In the genomic region with DNA sequence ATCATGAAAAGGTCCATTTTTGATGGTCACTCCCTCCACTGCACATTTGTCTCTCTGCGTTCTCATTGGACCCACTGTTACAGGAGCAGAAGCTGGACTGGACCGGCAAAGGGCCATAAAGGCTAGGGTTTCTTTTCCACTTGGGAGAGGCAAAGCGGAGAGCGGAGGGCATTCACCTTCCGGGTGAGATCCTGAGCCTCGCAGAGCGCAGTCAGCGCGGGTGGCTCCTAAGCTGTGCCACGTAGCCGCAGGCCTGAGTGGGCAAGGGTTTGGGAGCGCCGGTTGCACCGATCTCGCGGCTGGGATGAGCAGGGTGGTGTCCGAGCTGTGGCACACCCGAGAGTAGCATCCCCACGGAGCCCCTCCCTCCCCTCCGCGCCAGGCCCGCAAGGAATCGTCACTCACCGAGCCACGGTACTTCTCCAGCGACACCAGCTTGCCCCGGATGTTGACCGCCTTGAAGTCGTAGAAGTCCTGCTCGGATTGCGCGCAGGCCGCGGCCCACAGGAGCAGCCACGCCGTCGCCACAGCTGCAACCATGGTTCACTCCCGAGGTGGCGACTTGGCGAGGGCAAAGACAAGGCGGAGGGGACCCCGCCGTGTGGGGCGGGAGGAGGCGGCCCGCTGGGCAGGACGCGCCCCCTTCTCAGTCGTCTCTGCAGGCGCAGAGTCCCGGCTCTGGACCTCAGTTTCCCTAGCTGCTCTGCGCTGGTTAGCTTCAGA, we compare ENCODE assay signal across 9 mouse cellular contexts. TPM values are rescaled to one million over a fixed set of nuclear protein-coding genes. Genes with fewer than 3 reads are reported as not detected.
A peak's percentile ranks its signal among the peaks of the same experiment; 100 is the strongest.
DNase-seq lines count a peak whose midpoint lies in the region; ATAC-seq and TF ChIP-seq lines count a peak whose summit lies in the region.
"Had no signal": no experiment of that assay in that cellular context is flagged by ENCODE, and none has a peak within 500 bp of the region (broad histone marks: within the 10 kb centered on the region; RNA-seq: fewer than 3 reads in every experiment).

No protein-coding gene starts in this region.

- peak; percentile 75 for DNase-seq in cerebellum, adult 11-12 months
- DNase-seq in forebrain, postnatal 0 days = peak; percentile 67
- peak; percentile 58 for DNase-seq in heart, postnatal 25 days (ENCODE audit: low spot score)
- DNase-seq in layer of hippocampus, adult 2 months (ENCODE audit: low spot score in 2 of 2) = peak; percentile 23 to 45
- DNase-seq in lung, embryonic 14.5 days = peak; percentile 73
- peak; percentile 42 for DNase-seq in ovary, adult 18-20 months (ENCODE audit: low spot score)
- DNase-seq in thymus, postnatal 0 days (ENCODE audit: low spot score) = peak; percentile 13

- peak; percentile 72 for ATAC-seq in CD4-positive, CD25-positive, alpha-beta regulatory T cell, adult 4 months
- ATAC-seq in forebrain, postnatal 0 days = peak; percentile 88
- peak; percentile 72 for ATAC-seq in lung, embryonic 14.5 days (ENCODE audit: insufficient read depth)

- peaks cover 3% of the 10 kb centered on the region; the same call in 1 of the 2 replicates for H3K36me3 ChIP-seq in forebrain, postnatal 0 days (ENCODE audit: insufficient read depth)
- H3K36me3 ChIP-seq in lung, embryonic 14.5 days (ENCODE audit: insufficient read depth) = peaks cover 11% of the 10 kb centered on the region; the same call in 1 of the 2 replicates

- H3K4me1 ChIP-seq in forebrain, postnatal 0 days (ENCODE audit: insufficient read depth) = no peaks in the 10 kb centered on the region
- H3K4me1 ChIP-seq in lung, embryonic 14.5 days (ENCODE audit: insufficient read depth) = peaks cover 14% of the 10 kb centered on the region

- no peak for TF ChIP-seq CTCF in forebrain, postnatal 0 days (IDR thresholded peaks at IDR 0.05; ENCODE audit: low read depth)
- TF ChIP-seq CTCF in layer of hippocampus, adult 2 months (conservative IDR thresholded peaks at IDR 0.05) = no peak
- no peak for TF ChIP-seq CTCF in lung, embryonic 14.5 days (IDR thresholded peaks at IDR 0.05; ENCODE audit: low read depth)

- no peaks in the 10 kb centered on the region for H3K27me3 ChIP-seq in forebrain, postnatal 0 days (ENCODE audit: insufficient read depth, low read length)
- H3K27me3 ChIP-seq in lung, embryonic 14.5 days (ENCODE audit: insufficient read depth, low read length) = no peaks in the 10 kb centered on the region

- peak overlapping the region; percentile 59 for H3K27ac ChIP-seq in forebrain, postnatal 0 days (ENCODE audit: low read depth, low read length)
- H3K27ac ChIP-seq in layer of hippocampus, adult 2 months = peak overlapping the region; percentile 91
- peak overlapping the region; percentile 89 for H3K27ac ChIP-seq in lung, embryonic 14.5 days (ENCODE audit: low read depth)

- intact Hi-C loops in heart, postnatal 25 days (cut with DNase I) = loop anchor here (2.0 to 5.0 kb wide), 3 partner anchors 17 to 51 kb away; a partner anchor contains a TSS

- no peaks in the 10 kb centered on the region for H3K9me3 ChIP-seq in forebrain, postnatal 0 days (ENCODE audit: low read length)
- no peaks in the 10 kb centered on the region for H3K9me3 ChIP-seq in lung, embryonic 14.5 days (ENCODE audit: low read depth, low read length)

- WGBS in forebrain, postnatal 0 days = 3% methylated on average over 52 of the region's 52 CpGs
- 2% methylated on average over 52 of the region's 52 CpGs for WGBS in lung, embryonic 14.5 days

- H3K4me2 ChIP-seq in forebrain, postnatal 0 days (ENCODE audit: low read depth) = peak overlapping the region; percentile 89
- H3K4me2 ChIP-seq in lung, embryonic 14.5 days = peak overlapping the region; percentile 75

- H3K9ac ChIP-seq in forebrain, postnatal 0 days = peak overlapping the region; percentile 71
- H3K9ac ChIP-seq in lung, embryonic 14.5 days = peak overlapping the region; percentile 79

- peak overlapping the region; percentile 48 for H3K4me3 ChIP-seq in forebrain, postnatal 0 days (ENCODE audit: low read depth, low read length)
- H3K4me3 ChIP-seq in layer of hippocampus, adult 2 months = peak overlapping the region; percentile 68
- H3K4me3 ChIP-seq in lung, embryonic 14.5 days (ENCODE audit: low read depth, low read length) = peak overlapping the region; percentile 53

RNA-seq across cellular contexts. Expression of a gene that starts 0.5 kb away (rescaled TPM):
- 1 to 10 TPM; 4.4 to 5.1 TPM for polyA plus RNA-seq in CD4-positive, CD25-positive, alpha-beta regulatory T cell, adult 4 months (2017; shearing (Covaris generic))
- 24.1 and 38.5 TPM in 2 replicates for total RNA-seq in forebrain, postnatal 0 days (2014; rRNA removed)
- polyA plus RNA-seq in forebrain, postnatal 0 days (2015; fragmentation: Nextera tagmentation; extraction: Ambion mirVana) = 37.5 and 46.4 TPM in 2 replicates
- total RNA-seq in heart, postnatal 25 days (2021) = 10 to 100 TPM in 1 of 2 experiments, 1 to 10 TPM in 1; 9.0 to 11.1 TPM
- 1 to 10 TPM; 4.8 to 5.1 TPM for total RNA-seq in layer of hippocampus, adult 2 months (2021)
- polyA plus RNA-seq in lung, embryonic 14.5 days (2014; fragmentation: Nextera tagmentation; extraction: Ambion mirVana) = 70.3 and 82.4 TPM in 2 replicates
- 7.1 and 7.3 TPM in 2 replicates for polyA plus RNA-seq in thymus, postnatal 0 days (2015; fragmentation: Nextera tagmentation; extraction: Ambion mirVana)
- total RNA-seq: MEL had no signal

RNA-seq across cellular contexts. Expression of a gene that starts 23.1 kb away (rescaled TPM):
- not detected for polyA plus RNA-seq in CD4-positive, CD25-positive, alpha-beta regulatory T cell, adult 4 months (2017; shearing (Covaris generic))
- total RNA-seq in forebrain, postnatal 0 days (2014; rRNA removed) = 1.9 TPM in 1 of 2 replicates, not detected in the other
- polyA plus RNA-seq in forebrain, postnatal 0 days (2015; fragmentation: Nextera tagmentation; extraction: Ambion mirVana) = 3.0 and 4.9 TPM in 2 replicates
- not detected for total RNA-seq in heart, postnatal 25 days (2021)
- total RNA-seq in layer of hippocampus, adult 2 months (2021) = not detected
- polyA plus RNA-seq in lung, embryonic 14.5 days (2014; fragmentation: Nextera tagmentation; extraction: Ambion mirVana) = 0.34 TPM in 1 of 2 replicates, not detected in the other
- not detected in 2 replicates for polyA plus RNA-seq in thymus, postnatal 0 days (2015; fragmentation: Nextera tagmentation; extraction: Ambion mirVana)
- total RNA-seq: MEL had no signal

RNA-seq across cellular contexts. Expression of a gene that starts 52.9 kb away (rescaled TPM):
- 10 to 100 TPM; 81.5 to 96.5 TPM for polyA plus RNA-seq in CD4-positive, CD25-positive, alpha-beta regulatory T cell, adult 4 months (2017; shearing (Covaris generic))
- 87.8 and 89.2 TPM in 2 replicates for total RNA-seq in forebrain, postnatal 0 days (2014; rRNA removed)
- 19.8 and 37.2 TPM in 2 replicates for polyA plus RNA-seq in forebrain, postnatal 0 days (2015; fragmentation: Nextera tagmentation; extraction: Ambion mirVana)
- total RNA-seq in heart, postnatal 25 days (2021) = 10 to 100 TPM; 21.2 to 24.0 TPM
- total RNA-seq in layer of hippocampus, adult 2 months (2021) = 10 to 100 TPM; 37.7 to 44.4 TPM
- polyA plus RNA-seq in lung, embryonic 14.5 days (2014; fragmentation: Nextera tagmentation; extraction: Ambion mirVana) = 59.6 and 62.6 TPM in 2 replicates
- 47.3 and 68.5 TPM in 2 replicates for polyA plus RNA-seq in thymus, postnatal 0 days (2015; fragmentation: Nextera tagmentation; extraction: Ambion mirVana)

Comparison
In these comparisons a context has a peak if more than half of its experiments do, and no peak if none do; other contexts are left out.
1. Peak in every context shown above with its lines: DNase-seq, ATAC-seq, H3K4me3 ChIP-seq and H3K27ac ChIP-seq.
2. DNase-seq: peak in every context shown above with its lines; median percentile 75 in cerebellum, adult 11-12 months; 73 in lung, embryonic 14.5 days; 67 in forebrain, postnatal 0 days; 58 in heart, postnatal 25 days; 42 in ovary, adult 18-20 months; 34 in layer of hippocampus, adult 2 months; 13 in thymus, postnatal 0 days.